Comparison of ENCODE assay signal across 16 mouse cellular contexts in genomic region chr12:8334261-8334660, GRCm38 (mm10). TPM values are rescaled to one million over a fixed set of nuclear protein-coding genes. Genes with fewer than 3 reads are reported as not detected.
DNase-seq lines count a peak whose midpoint lies in the region; ATAC-seq and TF ChIP-seq lines count a peak whose summit lies in the region.
"Had no signal": no experiment of that assay in that cellular context is flagged by ENCODE, and none has a peak within 500 bp of the region (broad histone marks: within the 10 kb centered on the region; RNA-seq: fewer than 3 reads in every experiment).

No protein-coding gene starts in this region.

- WGBS in heart, embryonic 11.5 days (ENCODE audit: insufficient replicate concordance), result 87% methylated on average over 4 of the region's 4 CpGs
- 87% methylated on average over 4 of the region's 4 CpGs for WGBS in midbrain, postnatal 0 days

- intact Hi-C loops in heart, postnatal 25 days (cut with DNase I), result loop anchor here (5.0 kb wide), 1 partner anchor 38 kb away; no protein-coding TSS in a partner anchor
- intact Hi-C loops in left cerebral cortex, postnatal 25 days (cut with DNase I), result no loop called here

- H3K4me2 ChIP-seq in heart, embryonic 11.5 days, result no peak overlapping the region
- H3K4me2 ChIP-seq in midbrain, postnatal 0 days (ENCODE audit: low read depth, low read length, poor library complexity, severe bottlenecking), result no peak overlapping the region
- H3K4me2 ChIP-seq: forebrain, embryonic 15.5 days; hindbrain, embryonic 13.5 days; liver, embryonic 11.5 days had no signal

- no peaks in the 10 kb centered on the region for H3K27me3 ChIP-seq in heart, embryonic 11.5 days (ENCODE audit: control insufficient read depth, insufficient read depth, low read length)
- no peaks in the 10 kb centered on the region for H3K27me3 ChIP-seq in Patski
- H3K27me3 ChIP-seq in midbrain, postnatal 0 days (ENCODE audit: insufficient read depth, low read length), result no peaks in the 10 kb centered on the region
- H3K27me3 ChIP-seq: forebrain, embryonic 15.5 days; hindbrain, embryonic 13.5 days had no signal

- in situ Hi-C loops in Patski (cut with MboI; ENCODE audit: low pct_unique_long_range_greater_than_20kb), result loop anchor here (5.0 kb wide), 1 partner anchor 43 kb away; no protein-coding TSS in a partner anchor

- peaks cover 6% of the 10 kb centered on the region; the same call in 1 of the 2 replicates for H3K36me3 ChIP-seq in heart, embryonic 11.5 days (ENCODE audit: control insufficient read depth, insufficient read depth, low read length)
- peaks cover 34% of the 10 kb centered on the region; the same call in 1 of the 2 replicates for H3K36me3 ChIP-seq in midbrain, postnatal 0 days (ENCODE audit: insufficient read depth, low read length)

- POLR2A ChIA-PET in Patski (lab: Charles Lee), result interaction anchor here (1.0 to 1.5 kb wide), 5 partner anchors 16 to 165 kb away, joined by 3 to 5 read pairs (median 4); partner anchors contain the start of gene Rhob

- no peak overlapping the region for H3K4me3 ChIP-seq in heart, embryonic 11.5 days (ENCODE audit: low read depth, low read length)
- no peak overlapping the region for H3K4me3 ChIP-seq in brown adipose tissue, adult 24 weeks (ENCODE audit: insufficient read depth, low read depth, low read length)
- H3K4me3 ChIP-seq in midbrain, postnatal 0 days (ENCODE audit: low read depth, low read length), result no peak overlapping the region
- H3K4me3 ChIP-seq: embryonic facial prominence, embryonic 10.5 days; forebrain, embryonic 15.5 days; hindbrain, embryonic 13.5 days; myocyte had no signal

- no peak for TF ChIP-seq CTCF in Patski (IDR thresholded peaks at IDR 0.05)
- no peak for TF ChIP-seq CTCF in midbrain, postnatal 0 days (IDR thresholded peaks at IDR 0.05)

- H3K27ac ChIP-seq in heart, embryonic 11.5 days (ENCODE audit: low read depth, low read length), result no peak overlapping the region
- H3K27ac ChIP-seq in brown adipose tissue, adult 24 weeks (replicated peaks; ENCODE audit: low read depth, low read length), result peak overlapping the region; percentile 72
- H3K27ac ChIP-seq in midbrain, postnatal 0 days (ENCODE audit: low read depth, low read length), result no peak overlapping the region
- H3K27ac ChIP-seq: embryonic facial prominence, embryonic 10.5 days; forebrain, embryonic 15.5 days; hindbrain, embryonic 13.5 days; macrophage had no signal

- DNase-seq in heart, adult 9 months (ENCODE audit: low spot score in 2 of 2), result peak; percentile 73 to 75
- DNase-seq in Patski (ENCODE audit: low read depth, low spot score), result no peak
- peak; percentile 53 for DNase-seq in heart, postnatal 25 days (ENCODE audit: low spot score)
- no peak for DNase-seq in midbrain, postnatal 0 days (ENCODE audit: low spot score)
- no peak for DNase-seq in left cerebral cortex, postnatal 25 days (ENCODE audit: low spot score in 2 of 2)
- DNase-seq: cerebellum, adult 11 months had no signal

- ATAC-seq in heart, embryonic 11.5 days (replicated peaks; ENCODE audit: insufficient number of reproducible peaks, low FRiP score, low TSS enrichment), result no peak
- peak; percentile 77 for ATAC-seq in Patski
- ATAC-seq in midbrain, postnatal 0 days (ENCODE audit: low FRiP score), result no peak
- ATAC-seq in erythroblast, adult 5-6 weeks (replicated peaks; ENCODE audit: low FRiP score, poor library complexity, severe bottlenecking), result no peak
- ATAC-seq: forebrain, embryonic 15.5 days had no signal

- H3K9ac ChIP-seq in heart, embryonic 11.5 days (ENCODE audit: low read depth, low read length), result no peak overlapping the region
- H3K9ac ChIP-seq in midbrain, postnatal 0 days (replicated peaks; ENCODE audit: low read length, poor library complexity, severe bottlenecking), result no peak overlapping the region
- H3K9ac ChIP-seq: forebrain, embryonic 15.5 days; hindbrain, embryonic 13.5 days had no signal

- CTCF ChIA-PET in Patski (lab: Charles Lee), result interaction anchor here (1.0 to 2.2 kb wide), 5 partner anchors 13 to 212 kb away, joined by 3 to 13 read pairs (median 4); partner anchors contain the start of gene Rhob

- H3K9me3 ChIP-seq in heart, embryonic 11.5 days (replicated peaks; ENCODE audit: control insufficient read depth, low read length), result no peaks in the 10 kb centered on the region
- no peaks in the 10 kb centered on the region for H3K9me3 ChIP-seq in midbrain, postnatal 0 days (ENCODE audit: low read length)
- H3K9me3 ChIP-seq: embryonic facial prominence, embryonic 10.5 days; forebrain, embryonic 15.5 days; hindbrain, embryonic 13.5 days had no signal

- peaks cover 29% of the 10 kb centered on the region for H3K4me1 ChIP-seq in heart, embryonic 11.5 days (ENCODE audit: control insufficient read depth, insufficient read depth, low read length)
- peaks cover 15% of the 10 kb centered on the region for H3K4me1 ChIP-seq in brown adipose tissue, adult 24 weeks (ENCODE audit: control insufficient read depth, insufficient read depth, insufficient read length, low read length)
- no peaks in the 10 kb centered on the region for H3K4me1 ChIP-seq in midbrain, postnatal 0 days (ENCODE audit: insufficient read depth, low read length)

RNA-seq across cellular contexts. Expression of gene Hs1bp3, which starts 21.0 kb away (rescaled TPM):
- polyA plus RNA-seq in heart, embryonic 11.5 days (2014; fragmentation: Nextera tagmentation; extraction: Ambion mirVana), result 9.8 and 12.7 TPM in 2 replicates
- polyA plus RNA-seq in Patski (2021), result 34.4 TPM
- polyA plus RNA-seq in brown adipose tissue, adult 24 weeks (2012; ENCODE audit: insufficient read depth, insufficient read length, missing spikeins), result 5.7 and 7.6 TPM in 2 replicates
- total RNA-seq in heart, postnatal 25 days (2021), result 10 to 100 TPM; 11.9 to 14.1 TPM
- total RNA-seq in midbrain, postnatal 0 days (2014; rRNA removed), result 5.9 and 8.3 TPM in 2 replicates
- polyA plus RNA-seq in midbrain, postnatal 0 days (2015; fragmentation: Nextera tagmentation; extraction: Ambion mirVana), result 5.1 and 5.4 TPM in 2 replicates
- 1.5 TPM in 1 of 2 replicates, not detected in the other for total RNA-seq in erythroblast, adult 5-6 weeks (2015; ENCODE audit: low replicate concordance)
- 1.1 and 1.8 TPM in 2 replicates for total RNA-seq in erythroblast, adult 5-6 weeks (2017; ENCODE audit: low replicate concordance)
- total RNA-seq in left cerebral cortex, postnatal 25 days (2021), result 10 to 100 TPM; 14.3 to 15.6 TPM

RNA-seq across cellular contexts. Expression of gene Gdf7, which starts 32.5 kb away (rescaled TPM):
- 0.14 TPM in 1 of 2 replicates, not detected in the other for polyA plus RNA-seq in heart, embryonic 11.5 days (2014; fragmentation: Nextera tagmentation; extraction: Ambion mirVana)
- not detected for polyA plus RNA-seq in Patski (2021)
- polyA plus RNA-seq in brown adipose tissue, adult 24 weeks (2012; ENCODE audit: insufficient read depth, insufficient read length, missing spikeins), result not detected in 2 replicates
- total RNA-seq in heart, postnatal 25 days (2021), result under 1 TPM; 0.23 to 0.53 TPM
- total RNA-seq in midbrain, postnatal 0 days (2014; rRNA removed), result 4.7 TPM in 1 of 2 replicates, not detected in the other
- 0.11 and 0.12 TPM in 2 replicates for polyA plus RNA-seq in midbrain, postnatal 0 days (2015; fragmentation: Nextera tagmentation; extraction: Ambion mirVana)
- total RNA-seq in erythroblast, adult 5-6 weeks (2015; ENCODE audit: low replicate concordance), result not detected in 2 replicates
- total RNA-seq in erythroblast, adult 5-6 weeks (2017; ENCODE audit: low replicate concordance), result not detected in 2 replicates
- total RNA-seq in left cerebral cortex, postnatal 25 days (2021), result under 1 TPM; 0.71 to 0.85 TPM
- polyA plus RNA-seq: liver, embryonic 11.5 days; macrophage; spleen, adult 2 months had no signal

Comparison
In these comparisons a context has a peak if more than half of its experiments do, and no peak if none do; other contexts are left out.
1. DNase-seq: peak in heart, adult 9 months (2 of 2) and heart, postnatal 25 days (single experiment); none in Patski (single experiment), midbrain, postnatal 0 days (single experiment) and left cerebral cortex, postnatal 25 days (0 of 2).